10 mouse cellular contexts compared by ENCODE assay signal in the genomic region with DNA sequence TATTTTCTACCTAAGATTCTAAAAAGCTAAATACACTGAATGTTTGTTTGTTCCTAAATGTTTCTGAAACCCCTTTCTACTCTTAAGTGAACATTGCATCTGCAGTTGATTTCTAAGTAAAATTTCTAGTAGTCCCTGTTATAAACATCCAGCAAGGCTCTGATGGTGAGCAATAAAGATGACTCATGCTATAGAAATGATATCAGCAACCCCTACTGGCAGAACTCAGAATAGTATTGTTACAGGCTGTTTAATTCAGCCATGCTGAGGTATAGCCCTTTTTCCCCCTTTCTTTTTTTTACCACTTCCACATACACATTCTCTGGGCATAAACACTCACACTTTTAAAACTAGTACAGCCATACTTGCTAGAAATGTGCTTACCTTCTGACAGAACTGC.
DNase-seq lines count a peak whose midpoint lies in the region; ATAC-seq lines count a peak whose summit lies in the region.
"Had no signal": no experiment of that assay in that cellular context is flagged by ENCODE, and none has a peak within 500 bp of the region (broad histone marks: within the 10 kb centered on the region; RNA-seq: fewer than 3 reads in every experiment).

No protein-coding gene starts in this region.

- H3K27me3 ChIP-seq in forebrain, embryonic 16.5 days (replicated peaks; ENCODE audit: control insufficient read depth, insufficient read depth, low read length): no peaks in the 10 kb centered on the region
- H3K27me3 ChIP-seq: embryonic facial prominence, embryonic 12.5 days; lung, embryonic 15.5 days had no signal

- intact Hi-C loops in heart, postnatal 10 days (cut with DNase I): loop anchor here (2.0 to 5.0 kb wide), 2 partner anchors 253 to 1536 kb away; no protein-coding TSS in a partner anchor

- no peak overlapping the region for H3K9ac ChIP-seq in forebrain, embryonic 16.5 days (replicated peaks; ENCODE audit: low read depth, low read length)
- H3K9ac ChIP-seq: embryonic facial prominence, embryonic 12.5 days; lung, embryonic 15.5 days had no signal

- H3K4me1 ChIP-seq in forebrain, embryonic 16.5 days (replicated peaks; ENCODE audit: control insufficient read depth, insufficient read depth, low read length): no peaks in the 10 kb centered on the region
- H3K4me1 ChIP-seq: lung, embryonic 15.5 days had no signal

- H3K9me3 ChIP-seq in forebrain, embryonic 16.5 days (ENCODE audit: control insufficient read depth, low read length): no peaks in the 10 kb centered on the region
- H3K9me3 ChIP-seq: embryonic facial prominence, embryonic 12.5 days; lung, embryonic 15.5 days had no signal

- DNase-seq in heart, postnatal 10 days: peak; percentile 41 to 45
- no peak for DNase-seq in heart, adult 11 months
- DNase-seq in A20 (ENCODE audit: low read depth, low spot score) (peak; percentile 41), NIH3T3 (ENCODE audit: low read depth) (peak; percentile 83)
- no peak for DNase-seq in urinary bladder, postnatal 4 days (ENCODE audit: low spot score in 2 of 2)

- no peak overlapping the region for H3K27ac ChIP-seq in forebrain, embryonic 16.5 days (ENCODE audit: low read length)
- H3K27ac ChIP-seq: embryonic facial prominence, embryonic 12.5 days; lung, embryonic 15.5 days had no signal

- no peak overlapping the region for H3K4me3 ChIP-seq in forebrain, embryonic 16.5 days (replicated peaks; ENCODE audit: low read length)
- H3K4me3 ChIP-seq: embryonic facial prominence, embryonic 12.5 days; lung, embryonic 15.5 days had no signal

- H3K4me2 ChIP-seq in forebrain, embryonic 16.5 days (ENCODE audit: low read length): no peak overlapping the region
- H3K4me2 ChIP-seq: embryonic facial prominence, embryonic 12.5 days; lung, embryonic 15.5 days had no signal

- ATAC-seq in forebrain, embryonic 16.5 days: peak; percentile 85
- peak; percentile 88 for ATAC-seq in megakaryocyte-erythroid progenitor cell, adult 5-6 weeks (replicated peaks; ENCODE audit: low FRiP score, low TSS enrichment, poor library complexity, severe bottlenecking)
- ATAC-seq in erythroblast, adult 5-6 weeks (replicated peaks; ENCODE audit: low FRiP score, poor library complexity, severe bottlenecking): no peak

- H3K36me3 ChIP-seq in forebrain, embryonic 16.5 days (ENCODE audit: control insufficient read depth, insufficient read depth): peaks cover 3% of the 10 kb centered on the region

Comparison
In these comparisons a context has a peak if more than half of its experiments do, and no peak if none do; other contexts are left out.
1. DNase-seq: peak in heart, postnatal 10 days (2 of 2), A20 (single experiment) and NIH3T3 (single experiment); none in heart, adult 11 months (single experiment) and urinary bladder, postnatal 4 days (0 of 2).